Mouse (Mus musculus): Measurements from ENCODE around the gene Fgd2. TPM values are rescaled to one million over a fixed set of nuclear protein-coding genes. Genes with fewer than 3 reads are reported as not detected.
"Not testable (repeated sequence)": the region's sequence is repeated elsewhere in the genome, so short reads cannot be mapped to it uniquely, and the experiment has no call there.

Fgd2 gene
- 1 to 10 TPM in 1 of 2 experiments, under 1 TPM in 1; 0.68 to 1.6 TPM for total RNA-seq (2021)
- long read RNA-seq, experiment 1, partial matches to known transcripts: 0 of 2 reads
- long read RNA-seq, experiment 1, other reads (novel, unspliced or antisense): 2 of 2 reads
- long read RNA-seq, experiment 2: 0 reads

DNA sequence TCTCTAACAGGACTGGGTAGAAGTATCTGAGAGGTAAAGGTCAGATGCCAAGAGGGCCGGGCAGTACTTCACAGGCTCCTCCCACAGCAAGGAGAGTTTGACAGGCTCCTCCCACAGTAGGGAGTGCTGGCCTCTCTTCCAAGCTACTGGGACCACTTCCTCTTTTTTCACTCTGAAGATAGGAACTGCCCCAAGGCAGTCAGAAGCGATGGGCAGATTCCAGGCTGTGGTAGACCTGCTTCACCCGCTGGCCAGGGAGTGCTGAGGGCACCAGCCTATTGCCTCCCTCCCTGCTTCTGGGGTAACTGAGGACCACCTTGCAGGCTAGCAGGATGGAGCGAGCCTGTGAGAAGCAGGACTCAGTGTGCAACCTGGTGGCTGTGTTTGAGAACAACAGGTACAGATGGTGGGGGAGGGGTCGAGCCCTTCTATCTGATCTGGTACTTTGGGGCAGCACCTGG is at the start of gene Fgd2:
Fgd2 (plus strand) TSS at position 154 of the 461 bp plus-strand sequence.
- DNase-seq (ENCODE audit: low spot score): no peak

- no peak for DNase-seq (ENCODE audit: low spot score)
These were observed 49.1 kb upstream of the Fgd2 start for GRCm38 (mm10) chr17:29311602-29312001.

DNA sequence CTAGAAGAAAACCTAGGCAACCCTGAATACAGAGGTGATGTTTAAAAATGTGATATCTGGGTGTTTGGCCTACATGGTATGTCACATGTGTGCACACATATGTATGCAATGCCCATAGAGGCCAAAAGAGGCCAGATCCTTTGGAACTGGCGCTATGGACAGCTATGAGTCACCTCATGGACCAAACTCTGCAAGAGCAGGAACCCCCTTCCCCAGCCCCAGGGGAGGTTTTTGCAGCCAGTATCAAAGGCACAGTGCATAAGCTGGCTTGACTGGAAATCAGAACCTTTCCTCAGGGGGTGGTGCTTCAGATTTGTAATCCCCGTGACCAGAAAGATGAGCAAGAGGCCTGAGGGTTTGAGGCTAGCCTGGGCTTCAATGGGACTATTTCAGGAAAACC is 48.6 kb upstream of the Fgd2 start:
- DNase-seq (ENCODE audit: low spot score): no peak

DNA sequence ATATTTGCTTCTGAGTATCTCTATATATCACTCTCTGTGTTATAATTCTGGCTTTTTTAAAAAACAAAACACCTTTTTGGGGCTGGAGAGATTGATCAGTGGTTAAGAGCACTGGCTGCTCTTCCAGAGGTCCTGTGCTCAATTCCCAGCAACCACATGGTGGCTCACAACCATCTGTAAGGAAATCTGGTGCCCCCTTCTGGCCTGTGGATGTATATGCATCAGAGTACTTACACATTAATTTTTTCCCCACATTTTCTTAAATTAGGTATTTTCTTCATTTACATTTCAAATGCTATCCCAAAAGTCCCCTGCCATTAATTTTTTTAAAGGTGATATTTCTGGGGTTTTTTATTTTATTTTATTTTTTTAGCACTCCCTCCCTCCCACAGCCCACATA is 47.4 kb upstream of the Fgd2 start:
- no peak for DNase-seq (ENCODE audit: low spot score)

GRCm38 (mm10) chr17:29315672-29316465 is 44.8 kb upstream of the Fgd2 start:
- no peak for DNase-seq (ENCODE audit: low spot score)

DNA sequence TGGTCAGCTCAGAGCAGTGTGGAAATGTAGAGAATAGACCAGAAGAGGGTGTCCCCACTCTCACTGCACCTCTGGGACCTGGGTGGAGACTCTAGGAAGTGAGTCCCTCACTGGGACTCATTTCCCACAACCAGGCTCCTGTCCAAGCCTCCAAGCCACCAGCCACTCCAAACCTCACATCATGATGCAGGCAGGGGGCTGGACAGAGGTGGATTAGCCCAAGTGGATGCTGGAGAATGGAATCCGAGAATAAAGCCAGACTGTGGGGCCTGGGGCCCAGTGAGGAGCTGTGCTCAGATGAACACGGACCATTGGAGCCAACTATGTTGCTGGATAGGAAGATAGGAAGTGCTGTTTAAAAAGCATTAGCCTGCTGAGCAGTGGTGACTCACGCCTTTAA is 43.8 kb upstream of the Fgd2 start:
- no peak for DNase-seq (ENCODE audit: low spot score)

DNA sequence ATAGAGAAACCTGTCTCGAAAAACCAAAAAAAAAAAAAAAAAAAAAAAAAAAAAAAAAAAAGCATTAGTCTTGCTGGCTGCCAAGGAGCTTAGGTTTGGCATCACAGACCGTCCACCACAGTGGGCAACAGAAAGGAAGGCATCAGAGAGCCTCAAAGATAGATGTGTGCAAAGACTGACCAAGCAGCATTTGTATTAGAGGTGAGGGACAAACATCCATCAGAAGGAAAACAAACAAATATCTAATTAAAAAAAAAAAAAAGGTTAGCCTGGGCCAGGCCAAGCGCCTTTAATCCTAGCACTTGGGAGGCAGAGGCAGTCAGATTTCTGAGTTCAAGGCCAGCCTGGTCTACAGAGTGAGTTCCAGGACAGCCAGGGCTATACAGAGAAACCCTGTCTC is 43.3 kb upstream of the Fgd2 start, which contains the start of gene Pi16:
Pi16 (plus strand) TSS at position 301 of the 400 bp plus-strand sequence.
- not testable (repeated sequence) for DNase-seq (ENCODE audit: low spot score)

DNA sequence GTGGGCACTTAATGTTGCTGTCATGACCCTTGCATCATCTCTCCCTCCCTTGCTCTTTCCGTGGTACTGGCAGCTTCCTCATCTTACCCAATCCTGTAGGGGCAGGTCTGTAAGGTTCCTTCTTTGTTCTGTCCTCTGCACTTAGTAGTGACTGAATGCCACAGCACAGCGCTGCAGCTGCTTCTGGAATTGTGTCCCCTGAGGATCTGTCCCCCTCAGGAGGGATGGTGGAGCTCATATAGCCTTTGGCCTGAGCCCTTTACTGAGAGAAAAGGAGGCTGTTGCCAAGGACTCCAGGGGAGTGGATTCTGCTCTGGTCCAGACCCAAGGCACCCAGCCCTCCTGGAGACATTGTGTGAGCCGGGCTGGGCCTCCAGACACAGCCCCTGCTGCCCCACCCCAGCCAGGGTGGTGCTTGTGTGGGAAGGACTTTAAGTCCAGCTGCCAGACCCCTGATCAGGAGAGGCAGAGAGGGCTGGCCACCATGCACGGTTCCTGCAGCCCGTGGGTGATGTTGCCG is 41.9 kb upstream of the Fgd2 start:
- DNase-seq (ENCODE audit: low spot score): peak; percentile 36

- DNase-seq (ENCODE audit: low spot score): no peak
These were observed 41.2 kb upstream of the Fgd2 start for GRCm38 (mm10) chr17:29319476-29319875.

DNA sequence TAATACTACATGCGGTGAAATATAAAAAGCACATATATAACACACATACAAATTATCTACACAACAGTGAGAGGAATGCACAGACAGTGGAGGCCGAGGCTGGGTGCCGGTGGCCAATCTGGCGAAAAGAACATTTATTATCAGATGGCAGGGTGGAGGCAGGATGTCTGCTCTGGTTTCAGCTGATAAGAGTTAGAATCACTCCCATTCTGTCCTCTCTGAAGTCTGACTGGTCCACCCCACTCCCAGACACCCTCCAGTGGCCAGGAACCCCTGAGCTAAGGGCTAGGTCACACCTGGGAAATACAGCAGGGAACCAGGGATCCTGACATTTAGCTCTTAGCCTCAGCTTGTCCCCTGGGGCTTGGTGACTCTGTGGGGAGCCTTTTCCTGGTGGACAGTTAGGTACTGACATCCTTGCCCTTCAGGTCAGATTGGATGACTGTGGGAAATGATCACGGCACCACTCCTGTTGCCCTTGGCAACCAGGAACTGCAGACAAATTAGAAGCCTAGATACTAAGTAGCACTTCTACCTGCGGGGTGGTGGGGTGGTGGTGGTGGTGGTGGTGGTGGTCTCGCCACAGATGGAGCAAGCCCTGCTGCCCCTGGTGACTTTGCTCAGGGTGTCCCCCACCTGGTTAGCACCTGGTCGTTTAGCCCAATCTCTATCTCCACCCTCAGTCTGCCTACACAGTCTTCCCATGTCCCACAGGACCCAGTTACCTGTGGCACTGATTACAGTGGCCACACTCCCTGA is 40.7 kb upstream of the Fgd2 start:
- DNase-seq (ENCODE audit: low spot score): no peak

- no peak for DNase-seq (ENCODE audit: low spot score)
These were observed 38.7 kb upstream of the Fgd2 start for GRCm38 (mm10) chr17:29321765-29322602.

DNA sequence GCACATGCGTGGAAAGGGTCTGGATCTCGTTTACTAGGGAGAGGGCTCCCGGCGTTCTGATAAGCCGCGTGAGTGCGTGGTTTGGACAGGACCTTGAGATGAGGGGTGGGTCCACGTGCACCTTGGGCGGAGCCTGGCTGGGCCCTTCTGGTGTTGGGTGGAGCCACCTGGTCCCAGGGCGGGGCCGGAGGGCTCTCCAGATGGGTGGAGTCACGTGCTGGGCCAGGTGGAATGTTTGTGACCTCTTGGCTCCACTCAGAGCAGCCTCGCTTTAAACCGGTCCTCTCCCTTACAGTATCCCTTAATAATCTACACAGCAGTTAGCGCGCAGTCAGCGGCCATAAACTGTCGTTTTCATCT is 38.1 kb upstream of the Fgd2 start:
- no peak for DNase-seq (ENCODE audit: low spot score)

- DNase-seq (ENCODE audit: low spot score): no peak
These were observed 37.1 kb upstream of the Fgd2 start for GRCm38 (mm10) chr17:29323625-29324024.

- DNase-seq (ENCODE audit: low spot score): no peak
These were observed 34.9 kb upstream of the Fgd2 start for GRCm38 (mm10) chr17:29325831-29326230.

DNA sequence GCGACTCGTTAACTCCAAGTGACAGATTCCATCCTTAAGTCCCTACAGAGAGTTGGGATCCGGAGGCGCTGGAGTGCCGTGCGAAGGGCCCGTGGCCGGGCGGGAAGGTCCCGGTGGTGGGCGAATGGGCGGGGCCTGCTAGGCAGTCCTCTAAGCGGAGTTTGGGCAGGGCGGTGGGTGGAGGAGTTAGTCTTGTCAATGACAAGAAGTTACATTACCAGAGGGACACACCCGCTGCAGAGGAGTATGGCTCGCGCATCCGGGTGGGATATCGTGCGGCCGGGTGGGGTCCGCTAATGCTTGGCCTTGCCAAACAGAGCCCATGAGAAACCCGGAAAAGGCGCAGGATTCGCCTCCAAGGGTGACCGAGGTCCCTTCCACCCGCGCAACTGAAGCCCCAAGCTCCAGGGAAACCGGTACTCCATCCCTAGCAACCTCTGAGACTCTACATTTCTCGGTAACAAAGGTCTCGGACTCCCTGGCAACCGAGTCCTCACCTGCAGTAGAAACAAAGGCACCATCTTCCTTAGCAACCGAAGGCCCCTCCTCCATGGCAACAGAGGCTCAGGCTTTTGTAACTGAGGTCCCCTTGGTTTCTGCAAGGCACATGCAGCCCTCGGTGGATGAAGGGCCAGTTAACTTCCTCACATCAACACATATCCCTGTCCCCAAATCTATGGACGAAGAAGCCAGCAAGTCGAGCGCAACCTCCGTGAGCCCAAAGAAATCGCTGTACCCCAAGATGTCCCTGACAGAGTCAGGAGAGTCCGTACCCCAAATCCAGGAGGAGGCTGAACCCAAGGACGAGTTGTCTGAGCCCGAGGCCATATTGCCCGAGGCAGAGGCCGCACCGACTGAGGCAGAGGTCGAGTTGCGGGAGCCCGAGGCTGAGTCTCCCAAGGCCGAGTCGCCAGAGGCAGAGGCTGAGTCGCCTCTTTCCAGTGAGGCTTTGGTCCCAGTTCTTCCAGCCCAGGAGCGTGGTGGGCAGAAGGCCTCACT is 33.9 kb upstream of the Fgd2 start:
- DNase-seq (ENCODE audit: low spot score): no peak

- DNase-seq (ENCODE audit: low spot score): no peak
These were observed 33.0 kb upstream of the Fgd2 start for GRCm38 (mm10) chr17:29327691-29328090.

DNA sequence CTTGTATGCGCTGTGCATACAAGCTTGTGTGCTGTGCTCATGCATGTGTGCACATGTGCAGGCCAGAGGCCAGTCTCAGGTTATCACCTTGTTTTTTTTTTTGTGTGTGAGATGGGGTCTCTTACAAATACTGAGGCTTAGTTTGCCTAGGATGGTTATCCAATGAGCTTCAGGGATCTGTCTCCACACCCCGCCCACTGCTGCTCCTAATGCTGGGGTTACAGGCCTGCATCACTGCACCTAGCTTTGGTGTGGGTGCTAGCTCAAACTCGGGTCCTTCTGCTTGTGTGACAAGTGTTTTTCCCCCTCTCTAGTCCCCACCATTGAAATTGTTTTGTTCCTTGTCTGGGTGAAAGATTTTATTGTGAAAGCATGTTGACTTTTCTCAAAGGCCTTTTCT is 30.5 kb upstream of the Fgd2 start:
- no peak for DNase-seq (ENCODE audit: low spot score)

GRCm38 (mm10) chr17:29330671-29331410 is 29.9 kb upstream of the Fgd2 start:
- peak; percentile 65 for DNase-seq (ENCODE audit: low spot score)

DNA sequence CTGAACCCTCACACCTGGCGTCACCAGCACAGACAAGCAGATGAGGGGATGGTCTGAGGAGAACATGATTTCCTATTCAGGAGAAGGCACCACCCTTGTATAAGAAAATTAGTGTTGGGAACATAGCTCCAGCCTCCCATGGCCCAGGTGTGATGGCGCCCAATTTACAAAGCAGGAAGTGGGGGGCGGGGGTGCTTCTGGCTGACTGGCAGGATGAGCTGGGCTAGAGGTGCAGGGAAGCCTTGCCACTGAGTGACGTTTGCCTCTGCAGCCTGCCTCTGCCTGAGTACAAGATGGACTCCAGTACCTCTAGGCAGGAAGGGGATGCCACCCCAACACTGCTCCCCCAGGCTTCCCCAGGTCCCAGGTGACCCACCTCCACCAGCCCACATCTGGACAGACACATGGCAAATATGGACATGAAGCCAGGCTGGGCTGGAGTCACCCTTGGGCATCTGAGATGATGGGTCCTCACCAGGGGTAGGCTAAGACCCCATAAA is 28.5 kb upstream of the Fgd2 start:
- no peak for DNase-seq (ENCODE audit: low spot score)

All from gastrocnemius, adult 18-20 months (tissue).